Mouse (Mus musculus): ENCODE measurements at regions not wholly inside any gene's neighbourhood (a gene's known extent, or its start where the extent isn't known, plus 50 kb on each side); places are given as distances from the start of the nearest gene placed in this dataset.
A peak's percentile ranks its signal among the peaks of the same experiment; 100 is the strongest.

- no peak for DNase-seq (ENCODE audit: low spot score in 2 of 2)
These were observed 127.1 kb upstream of the Impad1 start for GRCm38 (mm10) chr4:4920256-4920655.

GRCm38 (mm10) chr4:4875257-4875656 is 82.1 kb upstream of the Impad1 start:
- peak in 1 of 2 experiments; percentile 4 for DNase-seq (ENCODE audit: low spot score in 2 of 2)

DNA sequence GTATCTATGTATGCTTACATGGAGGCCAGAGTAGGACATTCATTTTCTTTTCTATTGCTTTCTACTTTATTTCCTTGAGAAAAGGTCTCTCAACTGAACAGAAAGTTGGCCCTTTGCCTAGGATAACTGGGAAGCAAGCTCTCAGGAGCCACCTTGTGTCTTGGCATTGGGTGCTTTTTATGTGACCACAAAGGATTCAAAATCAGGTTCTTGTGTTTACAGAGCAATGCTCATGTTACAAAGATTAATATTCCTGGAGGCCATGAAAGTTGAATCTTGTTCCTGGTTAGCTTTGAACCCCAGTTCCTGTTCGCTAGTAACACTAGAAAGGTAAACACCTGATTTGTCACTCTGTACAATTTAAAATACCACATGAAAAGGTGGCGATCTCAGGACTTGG is 65.2 kb upstream of the Impad1 start:
- DNase-seq (ENCODE audit: low spot score in 2 of 2) = no peak
